Mouse (Mus musculus): ENCODE data around the gene Sumf2.

- no peak for TF ChIP-seq CTCF (IDR thresholded peaks at IDR 0.05; ENCODE audit: extremely low read depth, insufficient read depth, low read length)
- no peak for TF ChIP-seq POLR2A (IDR thresholded peaks at IDR 0.05; ENCODE audit: extremely low read depth, insufficient read depth, low read length)
Measured at GRCm38 (mm10) chr5:129898449-129898848, 51.7 kb downstream of the Sumf2 start, which contains the start of gene Phkg1.

Data from cortical plate, adult 2 months (tissue).